Mouse (Mus musculus) forebrain, embryonic 10.5 days (tissue): ENCODE results near the gene Narfl. TPM values are rescaled to one million over a fixed set of nuclear protein-coding genes. Genes with fewer than 3 reads are reported as not detected.
"Not testable (repeated sequence)": the region's sequence is repeated elsewhere in the genome, so short reads cannot be mapped to it uniquely, and the experiment has no call there.

Experiments
- DNase-seq: peaks from one replicate; pipeline ENCODE4 v3.0.0-alpha.2; 2017; ENCODE audit warnings: low spot score; ENCODE audit errors: extremely low spot score
- H3K27ac ChIP-seq: fragments of 300-500 bp; sonication (generic); 2 replicates; pipeline ENCODE4 v1.5.1; 2016; ENCODE audit warnings: mild to moderate bottlenecking
- H3K27me3 ChIP-seq: fragments of 300-500 bp; sonication (generic); 2 replicates; pipeline ENCODE4 v1.6.1; 2016; ENCODE audit warnings: mild to moderate bottlenecking; ENCODE audit not compliant: poor library complexity, severe bottlenecking
- H3K36me3 ChIP-seq: fragments of 300-500 bp; sonication (generic); replicated peaks from 2 replicates; pipeline ENCODE4 v1.6.1; 2016; ENCODE audit warnings: mild to moderate bottlenecking, moderate library complexity
- H3K4me1 ChIP-seq: fragments of 300-500 bp; sonication (generic); 2 replicates; pipeline ENCODE4 v1.6.1; 2016
- H3K4me3 ChIP-seq: fragments of 300-500 bp; sonication (generic); 2 replicates; pipeline ENCODE4 v1.5.1; 2016; ENCODE audit warnings: mild to moderate bottlenecking, moderate library complexity
- H3K9me3 ChIP-seq: fragments of 300-500 bp; sonication (generic); 2 replicates; pipeline ENCODE4 v1.6.1; 2016; ENCODE audit warnings: mild to moderate bottlenecking, moderate library complexity
- WGBS: fragments of 180-500 bp; shearing (Covaris S2); methylation state at CpG from one replicate; pipeline ENCODE4 v1.1.7; 2016; 5-methylcytosine and 5-hydroxymethylcytosine counted together
- polyA plus RNA-seq: library from polyadenylated mRNA; unstranded; fragments of >200 nt; fragmentation: Nextera tagmentation; extraction: Ambion mirVana; gene quantifications from 2 replicates; pipeline ENCODE4 v1.2.1, GENCODE M21; 2016

Gene Narfl
- polyA plus RNA-seq, 1 experiment from 2014 or later, result 26.1 TPM

DNA sequence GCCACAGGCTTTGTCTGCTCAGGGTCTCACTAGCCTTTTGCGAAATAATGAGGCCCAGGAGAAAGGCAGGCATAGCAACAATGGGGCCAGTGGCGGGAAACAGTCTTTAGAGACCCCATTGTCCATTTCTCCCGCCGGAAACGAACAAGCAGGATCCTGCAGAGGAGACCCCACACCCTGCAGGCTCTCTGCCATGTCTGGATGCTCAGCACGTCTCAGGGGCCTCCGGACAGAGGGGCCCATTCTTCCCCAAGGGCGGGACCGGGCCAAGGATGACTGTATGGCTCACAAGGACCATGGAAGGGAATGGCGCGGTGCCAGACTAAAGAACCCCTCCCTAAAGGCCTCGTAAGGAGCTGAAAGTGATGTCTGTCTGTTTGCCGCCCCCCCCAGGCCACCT is 20.6 kb downstream of the Narfl start:
- Histone ChIP-seq H3K4me3 (peak overlapping the region; percentile 78), H3K36me3 (peaks cover 42% of the 10 kb centered on the region), H3K4me1 (peaks cover 77% of the 10 kb centered on the region), H3K9me3 (no peaks in the 10 kb centered on the region), H3K27ac (peak overlapping the region; percentile 93), H3K27me3 (no peaks in the 10 kb centered on the region)
- peak; percentile 63 for DNase-seq
- 32% methylated on average over 13 of the region's 13 CpGs for WGBS

DNA sequence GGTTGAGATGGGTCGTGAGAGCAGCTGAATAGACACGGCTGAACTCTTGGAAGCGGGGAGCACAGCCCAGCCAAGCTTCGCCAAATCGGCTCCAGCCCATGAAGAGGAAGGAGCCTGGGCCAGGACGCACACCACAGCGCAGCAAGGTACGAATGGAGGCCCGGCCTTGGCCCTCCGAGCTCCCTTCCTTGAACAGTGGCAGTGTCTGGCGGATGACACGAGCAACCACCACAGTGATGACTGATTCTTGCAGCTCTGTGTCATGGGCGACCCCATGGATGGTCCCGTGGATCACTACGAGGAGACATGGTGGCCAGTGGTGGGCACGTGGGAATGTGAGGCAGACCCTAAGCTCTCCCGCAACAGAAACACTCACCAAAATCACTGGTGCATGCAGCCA is 21.4 kb downstream of the Narfl start:
- Histone ChIP-seq H3K36me3 (peaks cover 34% of the 10 kb centered on the region), H3K27me3 (no peaks in the 10 kb centered on the region), H3K9me3 (no peaks in the 10 kb centered on the region), H3K4me3 (peak overlapping the region; percentile 78), H3K4me1 (peaks cover 77% of the 10 kb centered on the region), H3K27ac (peak overlapping the region; percentile 93)
- WGBS, result 63% methylated on average over 17 of the region's 17 CpGs
- DNase-seq, result no peak

DNA sequence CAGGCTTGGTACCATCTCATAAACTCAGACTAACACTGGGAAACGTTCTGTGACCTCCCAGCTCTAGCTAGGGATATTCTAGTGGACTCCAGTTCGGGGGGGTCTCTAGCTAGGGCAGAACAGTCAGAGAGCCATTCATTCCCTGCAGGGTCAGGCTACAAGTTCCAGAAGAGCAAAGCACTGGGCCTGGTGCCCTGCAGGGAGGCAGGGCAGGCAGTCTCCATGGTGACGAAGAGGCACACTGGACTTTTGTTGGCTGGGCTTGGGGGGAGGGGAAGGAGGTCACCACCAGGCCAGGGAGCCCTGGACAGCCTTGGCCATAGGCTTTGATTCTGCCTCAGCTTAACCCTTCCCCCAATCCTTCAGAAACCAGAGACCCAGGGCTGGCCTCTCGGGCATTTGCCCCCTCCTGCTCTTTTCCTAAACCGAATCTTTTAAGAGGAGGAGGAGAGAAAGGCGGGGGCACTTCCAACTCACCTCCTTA is 22.1 kb downstream of the Narfl start, which contains the start of gene AC134908.4:
Gene AC134908.4, minus strand, starts transcription at position 51 of the 484 bp plus-strand sequence.
- 1% methylated on average over 6 of the region's 6 CpGs for WGBS
- H3K27ac ChIP-seq, result peak within 1 kb of the TSS; percentile 93
- H3K4me1 ChIP-seq, result peaks cover 74% of the 10 kb centered on the region
- peaks cover 30% of the 10 kb centered on the region for H3K36me3 ChIP-seq
- no peaks in the 10 kb centered on the region for H3K27me3 ChIP-seq
- H3K9me3 ChIP-seq, result no peaks in the 10 kb centered on the region
- peak; percentile 90 for DNase-seq
- peak within 1 kb of the TSS; percentile 78 for H3K4me3 ChIP-seq

DNA sequence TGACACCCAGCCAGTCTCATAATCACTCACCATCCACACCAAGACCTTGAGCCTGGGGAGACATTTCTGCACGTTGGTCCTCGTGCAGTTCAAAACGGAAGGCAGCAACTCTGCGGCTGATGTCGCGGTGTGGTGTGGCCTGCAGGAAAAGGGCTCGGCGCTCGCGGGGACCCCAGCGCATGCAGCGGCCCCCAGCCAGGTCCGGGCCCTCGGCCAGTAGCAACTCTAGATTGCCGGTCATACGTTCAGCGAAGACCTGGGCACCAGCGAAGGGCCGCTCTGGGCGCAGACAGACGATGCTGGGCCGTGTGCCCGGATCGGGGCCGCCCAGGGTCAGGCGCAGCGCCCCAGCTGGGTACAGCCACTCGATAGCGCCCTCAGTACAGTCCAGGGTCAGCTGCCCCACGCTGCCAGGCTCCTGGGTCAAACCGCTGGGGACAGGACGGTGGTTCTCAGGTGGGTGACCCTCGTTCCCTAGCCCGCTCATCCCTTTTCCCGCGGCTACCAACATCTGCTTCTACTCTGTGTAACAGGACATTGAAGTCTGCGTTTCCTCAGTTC is 22.7 kb downstream of the Narfl start:
- Histone ChIP-seq H3K4me1 (peaks cover 71% of the 10 kb centered on the region), H3K36me3 (peaks cover 27% of the 10 kb centered on the region), H3K27ac (peak overlapping the region; percentile 93), H3K27me3 (peaks cover 1% of the 10 kb centered on the region), H3K4me3 (peak overlapping the region; percentile 78), H3K9me3 (no peaks in the 10 kb centered on the region)
- peak; percentile 38 for DNase-seq
- WGBS, result under 1% methylated on average over 37 of the region's 37 CpGs

DNA sequence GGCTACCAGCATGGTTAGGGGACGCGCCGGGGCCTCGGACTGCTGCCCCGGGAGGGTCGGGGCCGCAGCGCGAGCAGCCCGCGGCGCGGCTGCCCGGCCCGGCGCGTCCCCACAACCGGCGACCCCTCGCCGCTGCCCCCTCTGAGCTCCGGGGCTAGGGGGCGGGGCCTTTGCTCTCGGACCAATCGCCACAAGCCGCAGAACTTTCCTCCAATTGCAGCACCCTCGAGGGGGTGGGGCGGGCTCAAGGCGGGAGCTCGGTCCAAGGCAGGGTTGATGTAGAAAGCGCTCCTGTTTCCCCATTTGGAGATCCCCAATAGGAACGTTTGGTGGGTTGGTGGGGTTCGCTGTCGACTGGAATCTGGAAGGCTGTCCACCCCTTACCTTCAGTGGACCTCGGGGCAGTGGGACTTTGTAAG is 23.4 kb downstream of the Narfl start, which contains the start of gene Metrn:
Gene Metrn, minus strand, starts transcription at position 186 of the 419 bp plus-strand sequence.
- Histone ChIP-seq H3K27ac (peak within 1 kb of the TSS; percentile 93), H3K4me3 (peak within 1 kb of the TSS; percentile 78), H3K36me3 (peaks cover 27% of the 10 kb centered on the region), H3K9me3 (no peaks in the 10 kb centered on the region), H3K27me3 (peaks cover 8% of the 10 kb centered on the region), H3K4me1 (peaks cover 65% of the 10 kb centered on the region)
- peak; percentile 95 for DNase-seq
- WGBS, result under 1% methylated on average over 35 of the region's 35 CpGs

DNA sequence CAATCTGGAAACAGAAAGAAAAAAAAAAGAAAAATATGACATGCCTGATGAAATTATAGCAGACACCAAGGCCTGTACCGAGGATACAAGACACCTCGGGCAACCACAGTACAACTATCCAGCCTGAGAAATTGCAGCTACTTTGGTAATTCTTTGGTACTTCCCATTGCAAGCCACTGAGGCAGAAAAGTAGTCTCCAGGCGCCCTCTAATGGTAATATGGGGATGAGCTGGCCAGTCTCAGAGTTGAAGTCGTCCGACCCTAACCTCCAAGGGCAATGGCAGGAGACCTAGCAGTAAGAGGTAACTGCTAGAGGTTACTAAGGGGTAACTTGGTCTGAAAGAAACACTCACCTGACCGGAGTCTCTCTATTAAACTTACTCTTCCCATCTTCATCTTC is 27.5 kb downstream of the Narfl start:
- 10% methylated on average over 6 of the region's 6 CpGs for WGBS
- Histone ChIP-seq H3K4me1 (peaks cover 46% of the 10 kb centered on the region), H3K36me3 (no peaks in the 10 kb centered on the region), H3K27ac (no peak overlapping the region), H3K4me3 (no peak overlapping the region), H3K9me3 (no peaks in the 10 kb centered on the region), H3K27me3 (peaks cover 23% of the 10 kb centered on the region)
- DNase-seq, result peak; percentile 71

DNA sequence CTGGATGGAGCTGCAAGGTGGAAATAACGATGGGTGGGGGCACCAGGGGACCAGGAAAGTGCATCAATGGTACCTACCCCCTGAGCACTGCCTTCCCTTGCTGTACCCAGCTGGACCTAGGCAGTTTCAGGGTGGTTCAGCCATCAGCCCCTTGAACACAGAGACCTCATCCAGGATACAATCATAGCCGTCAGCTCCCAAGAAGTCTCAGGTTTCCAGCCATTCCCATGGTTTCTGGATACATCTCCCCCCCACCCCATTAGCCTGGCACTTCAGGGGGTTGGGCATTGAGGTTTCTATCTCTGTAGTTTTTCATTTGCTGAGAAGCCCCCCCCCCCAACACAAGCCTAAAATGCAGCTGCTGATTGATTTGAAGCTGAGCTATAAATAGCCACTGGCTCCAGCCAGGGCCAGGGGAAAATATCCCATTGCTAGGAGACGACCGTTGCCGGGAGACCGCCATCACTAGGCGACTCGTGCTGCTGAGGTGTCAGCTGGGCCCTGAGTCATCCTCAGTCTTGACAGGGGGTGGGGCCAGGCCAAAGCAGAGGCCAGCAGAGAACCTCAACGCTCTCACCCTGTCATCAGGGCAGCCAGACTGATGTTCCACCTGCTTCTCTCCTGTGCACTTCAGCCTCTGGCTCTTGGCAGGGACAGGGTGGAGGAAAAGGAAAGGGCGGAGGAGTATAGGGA is 29.4 kb downstream of the Narfl start:
- Histone ChIP-seq H3K27ac (peak overlapping the region; percentile 80), H3K4me3 (peak overlapping the region; percentile 31), H3K9me3 (no peaks in the 10 kb centered on the region), H3K36me3 (no peaks in the 10 kb centered on the region), H3K27me3 (peaks cover 30% of the 10 kb centered on the region), H3K4me1 (peaks cover 32% of the 10 kb centered on the region)
- WGBS, result 8% methylated on average over 10 of the region's 10 CpGs
- DNase-seq, result peak; percentile 82

DNA sequence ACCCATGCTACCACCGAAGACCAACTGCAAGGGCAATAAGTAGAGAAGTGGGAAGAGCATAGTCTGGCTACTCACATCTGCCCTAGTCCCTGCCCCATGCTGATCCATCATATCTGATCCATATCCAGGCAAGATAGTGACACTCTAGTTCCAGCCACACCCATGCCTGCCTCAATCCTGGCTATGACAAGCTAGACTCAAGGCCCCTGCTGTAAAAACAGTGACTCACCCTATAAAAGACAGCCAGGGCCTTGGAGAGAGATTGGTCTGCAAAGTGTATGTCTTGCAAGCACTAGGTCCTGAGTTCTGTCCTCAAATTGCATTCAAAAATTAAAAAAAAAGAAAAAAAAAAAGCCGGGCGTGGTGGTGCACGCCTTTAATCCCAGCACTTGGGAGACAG is 32.9 kb downstream of the Narfl start:
- Histone ChIP-seq H3K36me3 (no peaks in the 10 kb centered on the region), H3K4me1 (peaks cover 60% of the 10 kb centered on the region), H3K9me3 (no peaks in the 10 kb centered on the region), H3K27me3 (peaks cover 62% of the 10 kb centered on the region), H3K27ac (no peak overlapping the region), H3K4me3 (no peak overlapping the region)
- 89% methylated on average over 4 of the region's 4 CpGs for WGBS
- DNase-seq, result no peak

DNA sequence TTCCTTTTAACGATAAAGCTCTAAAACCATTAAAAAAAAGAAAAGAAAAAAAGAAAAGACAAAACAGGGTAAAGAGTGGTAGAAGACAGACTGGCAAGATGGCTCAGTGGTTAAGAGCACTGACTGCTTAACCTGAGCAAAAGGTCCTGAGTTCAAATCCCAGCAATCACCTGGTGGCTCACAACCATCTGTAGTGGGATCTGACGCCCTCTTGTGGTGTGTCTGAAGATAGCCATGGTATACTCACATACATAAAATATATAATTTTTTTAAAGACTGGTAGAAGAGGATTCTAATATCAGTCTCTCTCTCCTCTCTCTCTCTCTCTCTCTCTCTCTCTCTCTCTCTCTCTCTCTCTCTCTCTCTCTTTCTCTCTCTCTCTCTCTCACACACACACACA is 33.9 kb downstream of the Narfl start:
- peaks cover 54% of the 10 kb centered on the region for H3K4me1 ChIP-seq
- H3K4me3 ChIP-seq, DNase-seq, H3K9me3 ChIP-seq, H3K36me3 ChIP-seq, H3K27ac ChIP-seq: not testable (repeated sequence)
- peaks cover 62% of the 10 kb centered on the region for H3K27me3 ChIP-seq
- WGBS, result 40% methylated on average over 2 of the region's 2 CpGs

DNA sequence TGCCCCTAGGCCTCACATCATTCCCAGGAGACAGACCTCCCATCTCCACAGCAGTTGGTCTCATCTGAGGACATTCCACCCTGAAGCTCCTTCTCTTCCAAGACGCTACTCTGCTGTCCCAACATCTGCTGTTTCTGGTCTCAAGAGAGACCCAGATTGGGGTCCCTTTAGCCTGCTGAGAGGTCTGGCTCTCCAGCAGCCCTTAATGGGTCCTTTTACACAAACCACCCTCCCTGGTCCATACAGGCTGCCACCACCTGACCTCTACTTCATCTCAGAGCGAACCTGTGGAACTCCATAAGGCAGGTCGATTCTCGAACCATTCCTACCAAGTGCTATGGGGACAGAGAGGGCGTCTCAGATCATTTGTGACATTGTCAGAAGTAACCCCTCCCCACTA is 34.5 kb downstream of the Narfl start:
- no peaks in the 10 kb centered on the region for H3K9me3 ChIP-seq

DNA sequence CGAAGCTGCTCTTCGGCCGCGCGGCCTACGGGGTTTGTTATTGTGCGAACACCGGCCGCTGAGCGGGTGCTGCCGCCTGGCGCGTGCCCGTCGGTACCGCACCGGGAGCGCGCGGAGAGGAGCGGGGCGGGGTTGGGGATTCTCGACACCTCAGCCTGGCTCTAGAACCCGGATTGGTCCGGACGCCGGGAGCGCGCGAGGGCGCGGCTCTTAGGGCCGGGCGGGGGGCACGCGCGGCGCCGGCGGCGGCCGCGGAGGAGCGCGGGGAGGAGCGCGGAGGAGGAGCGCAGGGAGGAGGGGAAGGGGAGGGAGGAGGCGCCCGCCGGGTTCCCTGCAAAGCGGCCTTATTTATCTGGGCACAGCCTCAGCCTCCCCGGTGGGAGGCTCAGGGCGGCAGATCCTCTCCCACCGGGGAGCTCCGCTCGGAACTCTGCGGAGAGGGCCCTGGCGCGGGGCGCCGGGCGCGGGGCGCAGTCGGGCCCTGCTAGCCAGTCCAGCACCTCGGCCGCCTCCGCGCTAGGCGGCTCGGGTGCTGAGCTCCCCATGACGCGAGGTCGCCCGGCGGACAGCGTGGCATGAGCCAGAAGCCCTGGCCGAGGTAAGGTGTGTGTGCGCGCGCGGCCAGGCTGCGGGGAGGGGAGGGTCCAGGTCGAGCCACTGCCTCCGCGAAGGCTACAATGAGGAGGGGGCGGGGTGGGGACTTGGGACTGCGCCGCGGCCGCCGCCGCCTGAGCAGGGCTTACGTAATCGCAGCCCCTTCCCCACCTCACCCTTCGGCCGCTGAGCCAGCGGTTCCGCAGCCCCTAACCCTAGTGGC is 35.4 kb downstream of the Narfl start, which contains the start of gene Fbxl16:
Gene Fbxl16, plus strand, starts transcription at position 297 of the 817 bp plus-strand sequence.
- H3K36me3 ChIP-seq, result no peaks in the 10 kb centered on the region
- H3K27ac ChIP-seq, result peak within 1 kb of the TSS; percentile 94
- under 1% methylated on average over 96 of the region's 100 CpGs for WGBS
- DNase-seq, result peak; percentile 85
- H3K4me3 ChIP-seq, result peak within 1 kb of the TSS; percentile 88
- peaks cover 47% of the 10 kb centered on the region for H3K4me1 ChIP-seq
- H3K9me3 ChIP-seq, result no peaks in the 10 kb centered on the region
- peaks cover 69% of the 10 kb centered on the region for H3K27me3 ChIP-seq

More for the DNA sequence above, 34.5 kb downstream of the Narfl start:
- no peak for DNase-seq
- 39% methylated on average over 5 of the region's 5 CpGs for WGBS
- Histone ChIP-seq H3K4me3 (peak overlapping the region; percentile 88), H3K27me3 (peaks cover 67% of the 10 kb centered on the region), H3K4me1 (peaks cover 50% of the 10 kb centered on the region), H3K27ac (peak overlapping the region; percentile 94), H3K36me3 (no peaks in the 10 kb centered on the region)

DNA sequence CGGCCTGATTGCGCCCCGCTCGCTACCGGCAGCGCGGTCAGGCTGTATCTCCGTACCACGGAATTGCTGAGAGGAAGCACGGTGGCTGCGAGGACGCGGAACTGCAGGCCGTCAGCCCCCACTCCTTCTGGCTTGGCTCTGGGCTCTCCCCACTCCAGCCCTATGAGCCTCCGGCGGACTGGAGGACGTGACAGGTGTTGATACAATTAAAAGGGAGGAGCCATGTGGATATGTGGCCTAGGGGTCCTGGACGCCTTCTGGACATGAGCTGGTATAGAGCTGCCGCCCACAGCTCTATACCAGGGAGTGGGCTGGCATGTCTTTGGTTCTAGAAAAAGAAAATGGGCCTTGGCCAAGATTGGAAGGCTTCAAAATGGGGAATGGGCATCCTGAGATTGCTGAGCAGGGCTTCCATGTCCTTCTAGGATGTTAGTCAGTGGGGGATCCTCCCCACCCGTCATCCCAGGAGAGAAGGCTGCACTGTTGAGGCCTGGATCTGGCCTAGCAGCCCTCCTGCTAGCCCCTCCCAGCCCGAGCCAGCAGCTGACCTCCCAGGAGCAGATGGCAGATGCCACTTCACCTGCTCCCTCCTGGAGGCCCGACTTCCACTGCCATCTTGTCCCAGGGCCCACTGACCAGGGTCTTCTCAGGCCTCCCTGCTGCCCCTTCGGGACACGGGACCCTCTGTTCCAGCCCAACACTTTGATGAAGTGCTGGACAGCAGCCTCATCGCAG is 36.2 kb downstream of the Narfl start:
- DNase-seq, result no peak
- 10% methylated on average over 25 of the region's 25 CpGs for WGBS

More for the DNA sequence above, 36.2 kb downstream of the Narfl start:
- H3K9me3 ChIP-seq, result no peaks in the 10 kb centered on the region
- H3K4me1 ChIP-seq, result peaks cover 46% of the 10 kb centered on the region
- peak overlapping the region; percentile 88 for H3K4me3 ChIP-seq
- H3K27me3 ChIP-seq, result peaks cover 73% of the 10 kb centered on the region
- no peaks in the 10 kb centered on the region for H3K36me3 ChIP-seq
- H3K27ac ChIP-seq, result peak overlapping the region; percentile 94
